Mouse (Mus musculus) midbrain, embryonic 12.5 days (tissue): Measurements from ENCODE around the gene Chst12. TPM values are rescaled to one million over a fixed set of nuclear protein-coding genes. Genes with fewer than 3 reads are reported as not detected.

Experiments used
- ATAC-seq: fragments of 200-750 bp; cut with Nextera tagmentation; 2 replicates; pipeline ENCODE4 v1.8.0; 2017; ENCODE audit warnings: low read depth, moderate TSS enrichment, moderate library complexity; ENCODE audit not compliant: low FRiP score
- H3K27ac ChIP-seq: fragments of 300-500 bp; sonication (generic); replicated peaks from 2 replicates; pipeline ENCODE4 v1.5.1; 2016; ENCODE audit warnings: mild to moderate bottlenecking
- H3K27me3 ChIP-seq: fragments of 300-500 bp; sonication (generic); 2 replicates; pipeline ENCODE4 v1.6.1; 2016; ENCODE audit warnings: mild to moderate bottlenecking
- H3K36me3 ChIP-seq: fragments of 300-500 bp; sonication (generic); 2 replicates; pipeline ENCODE4 v1.6.1; 2016
- H3K4me1 ChIP-seq: fragments of 300-500 bp; sonication (generic); 2 replicates; pipeline ENCODE4 v1.6.1; 2016
- H3K4me2 ChIP-seq: fragments of 300-500 bp; sonication (generic); replicated peaks from 2 replicates; pipeline ENCODE4 v1.6.1; 2016; ENCODE audit warnings: mild to moderate bottlenecking, moderate library complexity
- H3K4me3 ChIP-seq: fragments of 300-500 bp; sonication (generic); 2 replicates; pipeline ENCODE4 v1.5.1; 2016; ENCODE audit warnings: mild to moderate bottlenecking
- H3K9ac ChIP-seq: fragments of 300-500 bp; sonication (generic); replicated peaks from 2 replicates; pipeline ENCODE4 v1.6.1; 2016; ENCODE audit warnings: mild to moderate bottlenecking, moderate library complexity
- H3K9me3 ChIP-seq: fragments of 300-500 bp; sonication (generic); 2 replicates; pipeline ENCODE4 v1.6.1; 2016; ENCODE audit warnings: mild to moderate bottlenecking
- WGBS: fragments of 180-500 bp; shearing (Covaris S2); methylation state at CpG from one replicate; pipeline ENCODE4 v1.1.7; 2016; 5-methylcytosine and 5-hydroxymethylcytosine counted together
- polyA plus RNA-seq: library from polyadenylated mRNA; unstranded; fragments of >200 nt; fragmentation: Nextera tagmentation; extraction: Ambion mirVana; gene quantifications from 2 replicates; pipeline ENCODE4 v1.2.1, GENCODE M21; 2016

Chst12 gene
- polyA plus RNA-seq, 1 experiment from 2014 or later, result 12.5 TPM

GRCm38 (mm10) chr5:140506096-140506794 lies 895 bp downstream of the Chst12 start:
- peak overlapping the region; percentile 35; the same call in 1 of the 2 replicates for H3K27ac ChIP-seq
- peak; percentile 10; the same call in 1 of the 2 replicates for ATAC-seq
- 47% methylated on average over 22 of the region's 22 CpGs for whole genome bisulfite sequencing

DNA sequence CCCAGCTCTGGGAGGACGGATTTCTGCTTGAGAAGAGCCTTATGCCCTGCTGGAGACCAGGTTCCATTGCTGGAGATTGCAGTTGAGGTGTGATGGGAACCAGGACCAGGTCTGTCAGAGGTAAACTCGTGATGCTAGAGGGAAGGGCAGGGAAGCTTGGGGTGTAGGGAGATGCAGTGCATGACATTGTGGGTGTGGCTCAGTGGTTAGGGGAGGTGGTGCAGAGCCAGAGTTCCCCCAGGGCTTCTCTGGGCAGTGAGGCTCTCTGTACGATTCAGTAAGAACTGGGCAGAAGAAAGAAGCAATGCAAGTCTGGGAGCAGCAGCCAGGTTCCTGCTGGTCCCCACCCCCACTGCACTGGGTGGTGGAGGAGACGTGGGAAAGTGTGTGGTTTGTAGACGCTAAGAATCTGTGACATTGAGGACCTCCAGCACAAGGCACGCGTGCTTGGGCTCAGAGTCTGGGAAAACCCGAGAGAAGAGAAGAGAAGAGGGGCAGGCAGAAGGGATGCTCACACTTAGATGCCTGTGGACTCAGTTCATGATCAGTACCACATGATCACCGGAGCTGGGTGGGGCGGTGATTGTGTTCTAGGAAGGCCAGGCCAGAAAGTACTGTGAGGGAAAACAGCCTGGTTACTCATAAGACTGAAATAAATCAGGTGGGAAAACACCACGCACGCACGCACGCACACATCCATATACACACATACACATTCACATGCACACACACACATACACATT lies 2.3 kb downstream of the Chst12 start:
- no peak for ATAC-seq
- Histone ChIP-seq H3K4me3 (no peak overlapping the region), H3K36me3 (no peaks in the 10 kb centered on the region), H3K4me1 (peaks cover 60% of the 10 kb centered on the region), H3K9ac (no peak overlapping the region), H3K4me2 (no peak overlapping the region), H3K27ac (no peak overlapping the region), H3K27me3 (peaks cover 20% of the 10 kb centered on the region; the same call in 1 of the 2 replicates), H3K9me3 (no peaks in the 10 kb centered on the region)
- WGBS, result 90% methylated on average over 14 of the region's 14 CpGs

More at GRCm38 (mm10) chr5:140506096-140506794, 895 bp downstream of the Chst12 start:
- peaks cover 28% of the 10 kb centered on the region; the same call in 1 of the 2 replicates for H3K27me3 ChIP-seq
- peak overlapping the region; percentile 54 for H3K4me3 ChIP-seq
- H3K4me1 ChIP-seq, result peaks cover 67% of the 10 kb centered on the region
- peak overlapping the region; percentile 57 for H3K4me2 ChIP-seq
- no peaks in the 10 kb centered on the region for H3K36me3 ChIP-seq
- H3K9me3 ChIP-seq, result no peaks in the 10 kb centered on the region
- H3K9ac ChIP-seq, result peak overlapping the region; percentile 66

GRCm38 (mm10) chr5:140508686-140509085 lies 3.3 kb downstream of the Chst12 start:
- Histone ChIP-seq H3K9ac (peak overlapping the region; percentile 40; the same call in 1 of the 2 replicates), H3K27me3 (peaks cover 12% of the 10 kb centered on the region; the same call in 1 of the 2 replicates), H3K4me2 (no peak overlapping the region), H3K4me1 (peaks cover 53% of the 10 kb centered on the region), H3K9me3 (no peaks in the 10 kb centered on the region), H3K36me3 (no peaks in the 10 kb centered on the region), H3K4me3 (no peak overlapping the region), H3K27ac (peak overlapping the region; percentile 35; the same call in 1 of the 2 replicates)
- 49% methylated on average over 8 of the region's 8 CpGs for WGBS
- ATAC-seq, result no peak

- 0 out of 2 replicates have a peak overlapping the region, but pooled peaks have one; percentile 40 for H3K9ac ChIP-seq
- H3K4me1 ChIP-seq, result peaks cover 53% of the 10 kb centered on the region
- peak overlapping the region; percentile 35; the same call in 1 of the 2 replicates for H3K27ac ChIP-seq
- H3K36me3 ChIP-seq, result no peaks in the 10 kb centered on the region
- no peak overlapping the region for H3K4me3 ChIP-seq
- H3K4me2 ChIP-seq, result no peak overlapping the region
- H3K27me3 ChIP-seq, result peaks cover 7% of the 10 kb centered on the region; the same call in 1 of the 2 replicates
- H3K9me3 ChIP-seq, result no peaks in the 10 kb centered on the region
- WGBS, result 58% methylated on average over 9 of the region's 9 CpGs
- ATAC-seq, result no peak
Observed at GRCm38 (mm10) chr5:140509204-140509603, 3.9 kb downstream of the Chst12 start.

DNA sequence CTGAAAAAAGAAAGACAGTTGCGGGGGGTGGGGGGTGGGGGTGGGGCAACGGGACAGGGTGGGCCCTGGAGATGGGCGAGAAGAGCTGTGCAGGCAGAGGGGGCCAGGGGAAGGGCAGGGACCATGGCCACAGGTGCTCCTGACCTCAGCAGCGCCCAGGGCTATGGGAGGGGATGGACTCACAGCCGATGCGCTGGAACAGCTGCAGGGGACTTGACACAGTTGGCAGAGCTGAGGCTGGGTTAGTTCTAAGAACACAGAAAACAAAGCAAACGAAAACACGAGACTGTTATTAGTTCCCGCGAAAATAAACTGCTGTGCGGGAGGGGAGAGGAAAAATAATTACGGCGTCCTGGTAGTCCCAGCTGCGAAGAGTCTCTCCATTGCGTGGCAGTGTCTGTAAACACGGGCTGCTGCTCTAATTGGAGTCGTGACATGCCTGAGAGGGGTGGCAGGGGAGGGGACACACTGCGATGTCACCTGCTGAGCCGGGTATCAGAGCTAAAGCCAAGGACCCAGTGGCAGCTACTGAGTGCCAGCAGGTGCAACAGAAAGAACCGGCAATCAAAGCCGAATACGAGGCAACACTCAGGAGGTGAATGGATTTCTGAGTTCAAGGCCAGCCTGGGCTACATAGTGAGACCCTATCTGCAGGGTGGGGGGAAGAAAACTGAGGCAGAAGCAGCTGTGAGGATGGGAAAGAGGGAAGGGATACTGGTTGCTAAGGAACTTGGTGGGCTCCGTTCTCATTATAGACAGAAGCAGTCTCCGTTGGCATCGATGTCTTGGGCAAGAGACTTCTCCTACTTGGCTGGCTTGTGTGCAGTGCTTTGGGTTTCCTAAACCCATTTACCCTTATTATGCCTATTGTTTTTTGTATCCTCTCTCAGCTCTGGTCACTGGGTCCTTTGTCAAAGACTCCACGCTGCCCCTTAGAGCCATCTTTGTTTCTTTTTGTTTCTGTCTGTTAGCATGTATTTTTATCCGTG lies 5.0 kb downstream of the Chst12 start:
- peaks cover 53% of the 10 kb centered on the region for H3K4me1 ChIP-seq
- no peak for ATAC-seq
- H3K27ac ChIP-seq, result peak overlapping the region; percentile 27; the same call in 1 of the 2 replicates
- 58% methylated on average over 27 of the region's 27 CpGs for WGBS
- no peaks in the 10 kb centered on the region for H3K36me3 ChIP-seq
- no peak overlapping the region for H3K4me3 ChIP-seq
- H3K27me3 ChIP-seq, result no peaks in the 10 kb centered on the region
- H3K9ac ChIP-seq, result no peak overlapping the region
- H3K4me2 ChIP-seq, result no peak overlapping the region
- H3K9me3 ChIP-seq, result no peaks in the 10 kb centered on the region

GRCm38 (mm10) chr5:140513921-140514320 lies 8.6 kb downstream of the Chst12 start:
- peaks cover 25% of the 10 kb centered on the region for H3K4me1 ChIP-seq
- no peak overlapping the region for H3K9ac ChIP-seq
- no peak overlapping the region for H3K27ac ChIP-seq
- H3K4me3 ChIP-seq, result no peak overlapping the region
- H3K4me2 ChIP-seq, result no peak overlapping the region
- ATAC-seq, result no peak
- H3K36me3 ChIP-seq, result no peaks in the 10 kb centered on the region
- H3K27me3 ChIP-seq, result no peaks in the 10 kb centered on the region
- WGBS, result 82% methylated on average over 8 of the region's 8 CpGs
- no peaks in the 10 kb centered on the region for H3K9me3 ChIP-seq

- H3K9me3 ChIP-seq, result no peaks in the 10 kb centered on the region
- no peak overlapping the region for H3K4me2 ChIP-seq
- H3K4me1 ChIP-seq, result peaks cover 15% of the 10 kb centered on the region
- 64% methylated on average over 7 of the region's 7 CpGs for WGBS
- ATAC-seq, result no peak
- no peaks in the 10 kb centered on the region for H3K36me3 ChIP-seq
- H3K27me3 ChIP-seq, result no peaks in the 10 kb centered on the region
- no peak overlapping the region for H3K4me3 ChIP-seq
- no peak overlapping the region for H3K9ac ChIP-seq
- no peak overlapping the region for H3K27ac ChIP-seq
Observed at GRCm38 (mm10) chr5:140514799-140515486, 9.6 kb downstream of the Chst12 start.

GRCm38 (mm10) chr5:140517159-140517920 lies 12.0 kb downstream of the Chst12 start:
- ATAC-seq, result no peak
- 91% methylated on average over 21 of the region's 21 CpGs for WGBS
- no peak overlapping the region for H3K27ac ChIP-seq

DNA sequence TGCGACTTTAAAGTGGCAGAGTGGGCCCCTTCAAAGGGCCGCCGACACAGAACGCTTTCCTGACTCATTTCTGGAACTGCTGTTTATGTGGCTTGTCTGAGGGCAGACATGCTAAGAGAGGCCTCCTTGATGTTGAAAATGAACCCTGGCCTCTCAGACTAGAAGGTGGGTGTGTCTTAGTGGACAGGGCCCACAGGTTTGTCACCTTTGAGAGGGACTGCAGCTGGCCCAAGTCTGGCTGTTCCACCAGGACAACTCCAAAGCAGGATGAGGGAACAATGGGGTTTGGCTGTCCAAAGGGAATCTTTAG lies 12.5 kb downstream of the Chst12 start:
- Histone ChIP-seq H3K27me3 (no peaks in the 10 kb centered on the region), H3K36me3 (no peaks in the 10 kb centered on the region), H3K4me3 (no peak overlapping the region), H3K4me2 (no peak overlapping the region), H3K27ac (no peak overlapping the region), H3K9me3 (no peaks in the 10 kb centered on the region), H3K9ac (no peak overlapping the region), H3K4me1 (0 out of 2 replicates have a peak, but pooled peaks cover 8% of the 10 kb centered on the region)
- no peak for ATAC-seq
- WGBS, result 96% methylated on average over 4 of the region's 4 CpGs

More at GRCm38 (mm10) chr5:140517159-140517920, 12.0 kb downstream of the Chst12 start:
- no peaks in the 10 kb centered on the region for H3K9me3 ChIP-seq
- H3K4me1 ChIP-seq, result 0 out of 2 replicates have a peak, but pooled peaks cover 8% of the 10 kb centered on the region
- no peaks in the 10 kb centered on the region for H3K27me3 ChIP-seq
- no peaks in the 10 kb centered on the region for H3K36me3 ChIP-seq
- no peak overlapping the region for H3K9ac ChIP-seq
- no peak overlapping the region for H3K4me3 ChIP-seq
- no peak overlapping the region for H3K4me2 ChIP-seq

DNA sequence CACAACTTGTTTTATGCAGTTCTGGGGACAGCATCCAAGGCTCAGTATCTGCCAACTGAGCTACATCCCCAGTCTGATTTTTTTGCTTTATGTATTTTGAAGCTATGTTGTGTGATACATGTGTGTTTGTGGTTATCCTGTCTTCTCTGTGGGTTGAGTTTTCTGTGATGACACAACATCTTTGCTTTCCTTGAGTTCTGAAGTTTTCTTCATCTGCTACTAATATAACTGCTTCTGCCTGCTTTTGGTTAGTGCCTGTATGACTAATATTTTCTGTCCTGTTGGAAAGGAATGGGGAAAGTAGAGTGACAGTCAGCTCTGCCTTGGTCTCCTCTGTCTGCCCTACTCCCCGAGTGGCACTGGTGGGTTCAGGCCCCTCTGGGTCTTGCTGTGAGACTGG lies 15.8 kb downstream of the Chst12 start:
- no peak for ATAC-seq
- 87% methylated on average over 1 of the region's 1 CpGs for WGBS

More for the DNA sequence above, 15.8 kb downstream of the Chst12 start:
- Histone ChIP-seq H3K9ac (no peak overlapping the region), H3K9me3 (no peaks in the 10 kb centered on the region), H3K27me3 (no peaks in the 10 kb centered on the region), H3K4me3 (no peak overlapping the region), H3K36me3 (peaks cover 18% of the 10 kb centered on the region), H3K27ac (no peak overlapping the region), H3K4me2 (no peak overlapping the region), H3K4me1 (no peaks in the 10 kb centered on the region)
